Mouse (Mus musculus) heart, embryonic 11.5 days (tissue): Measurements from ENCODE around the gene Tex26. TPM values are rescaled to one million over a fixed set of nuclear protein-coding genes. Genes with fewer than 3 reads are reported as not detected.

Experiments
- polyA plus RNA-seq: library from polyadenylated mRNA; unstranded; fragments of >200 nt; fragmentation: Nextera tagmentation; extraction: Ambion mirVana; gene quantifications from 2 replicates; pipeline ENCODE4 v1.2.1, GENCODE M21; 2014

Tex26 gene
- polyA plus RNA-seq, 1 experiment from 2014 or later: 0.57 TPM

Other genes with a start within 250 kb of the Tex26 start
- 5.2 and 6.4 TPM in 2 replicates for gene Alox5ap, start 174.9 kb upstream of the Tex26 start, polyA plus RNA-seq
- gene Medag, start 27.9 kb upstream of the Tex26 start, polyA plus RNA-seq: 0.75 and 0.96 TPM in 2 replicates
- gene Wdr95, start 89.0 kb downstream of the Tex26 start, polyA plus RNA-seq: 0.09 TPM in 1 of 2 replicates, not detected in the other
- gene Hsph1, start 196.7 kb downstream of the Tex26 start, polyA plus RNA-seq: 55.2 and 57.4 TPM in 2 replicates
- gene B3glct, start 238.6 kb downstream of the Tex26 start, polyA plus RNA-seq: 14.9 and 15.0 TPM in 2 replicates